Mouse (Mus musculus): ENCODE results near the gene Tiprl.

The Tiprl gene

GRCm38 (mm10) chr1:165201445-165202012 is 35.3 kb downstream of the Tiprl start:
- DNase-seq (ENCODE audit: low read depth, low spot score): no peak

- no peak for DNase-seq (ENCODE audit: low read depth, low spot score)
These were observed 36.0 kb downstream of the Tiprl start for GRCm38 (mm10) chr1:165200748-165201147.

GRCm38 (mm10) chr1:165199639-165200038 is 37.2 kb downstream of the Tiprl start:
- DNase-seq (ENCODE audit: low read depth, low spot score): no peak

- DNase-seq (ENCODE audit: low read depth, low spot score): no peak
These were observed 37.8 kb downstream of the Tiprl start for GRCm38 (mm10) chr1:165198951-165199350.

GRCm38 (mm10) chr1:165197875-165198274 is 38.9 kb downstream of the Tiprl start:
- no peak for DNase-seq (ENCODE audit: low read depth, low spot score)

- no peak for DNase-seq (ENCODE audit: low read depth, low spot score)
These were observed 41.3 kb downstream of the Tiprl start for GRCm38 (mm10) chr1:165195396-165195960.

GRCm38 (mm10) chr1:165194662-165195013 is 42.2 kb downstream of the Tiprl start:
- DNase-seq (ENCODE audit: low read depth, low spot score): no peak

GRCm38 (mm10) chr1:165193880-165194661 is 42.7 kb downstream of the Tiprl start, which contains the start of gene Sft2d2:
Gene Sft2d2, minus strand, starts transcription at chr1:165194438.
- DNase-seq (ENCODE audit: low read depth, low spot score): no peak

GRCm38 (mm10) chr1:165193426-165193825 is 43.4 kb downstream of the Tiprl start:
- no peak for DNase-seq (ENCODE audit: low read depth, low spot score)

- no peak for DNase-seq (ENCODE audit: low read depth, low spot score)
These were observed 44.0 kb downstream of the Tiprl start for GRCm38 (mm10) chr1:165192714-165193264.

- no peak for DNase-seq (ENCODE audit: low read depth, low spot score)
These were observed 44.7 kb downstream of the Tiprl start for GRCm38 (mm10) chr1:165192102-165192501.

GRCm38 (mm10) chr1:165191611-165192010 is 45.2 kb downstream of the Tiprl start:
- no peak for DNase-seq (ENCODE audit: low read depth, low spot score)

- peak; percentile 52 for DNase-seq (ENCODE audit: low read depth, low spot score)
These were observed 46.1 kb downstream of the Tiprl start for GRCm38 (mm10) chr1:165190571-165191273.

GRCm38 (mm10) chr1:165190068-165190467 is 46.7 kb downstream of the Tiprl start:
- DNase-seq (ENCODE audit: low read depth, low spot score): no peak

GRCm38 (mm10) chr1:165188806-165189580 is 47.8 kb downstream of the Tiprl start:
- no peak for DNase-seq (ENCODE audit: low read depth, low spot score)

GRCm38 (mm10) chr1:165187357-165187756 is 49.4 kb downstream of the Tiprl start:
- DNase-seq (ENCODE audit: low read depth, low spot score): no peak

- DNase-seq (ENCODE audit: low read depth, low spot score): no peak
These were observed 50.3 kb downstream of the Tiprl start for GRCm38 (mm10) chr1:165186491-165186890.

GRCm38 (mm10) chr1:165185116-165185515 is 51.7 kb downstream of the Tiprl start:
- DNase-seq (ENCODE audit: low read depth, low spot score): no peak

- DNase-seq (ENCODE audit: low read depth, low spot score): no peak
These were observed 52.6 kb downstream of the Tiprl start for GRCm38 (mm10) chr1:165184178-165184577.

- DNase-seq (ENCODE audit: low read depth, low spot score): no peak
These were observed 53.4 kb downstream of the Tiprl start for GRCm38 (mm10) chr1:165183400-165183799.

GRCm38 (mm10) chr1:165179321-165179720 is 57.5 kb downstream of the Tiprl start:
- DNase-seq (ENCODE audit: low read depth, low spot score): no peak

All from telencephalon, adult 2 months (tissue).